Mouse (Mus musculus): ENCODE results near the gene Elf1. TPM values are rescaled to one million over a fixed set of nuclear protein-coding genes. Genes with fewer than 3 reads are reported as not detected.
"Not testable (repeated sequence)": the region's sequence is repeated elsewhere in the genome, so short reads cannot be mapped to it uniquely, and the experiment has no call there.

The Elf1 gene
- 22.7 and 25.3 TPM in 2 replicates for polyA plus RNA-seq (2014; fragmentation: Nextera tagmentation; extraction: Ambion mirVana)

DNA sequence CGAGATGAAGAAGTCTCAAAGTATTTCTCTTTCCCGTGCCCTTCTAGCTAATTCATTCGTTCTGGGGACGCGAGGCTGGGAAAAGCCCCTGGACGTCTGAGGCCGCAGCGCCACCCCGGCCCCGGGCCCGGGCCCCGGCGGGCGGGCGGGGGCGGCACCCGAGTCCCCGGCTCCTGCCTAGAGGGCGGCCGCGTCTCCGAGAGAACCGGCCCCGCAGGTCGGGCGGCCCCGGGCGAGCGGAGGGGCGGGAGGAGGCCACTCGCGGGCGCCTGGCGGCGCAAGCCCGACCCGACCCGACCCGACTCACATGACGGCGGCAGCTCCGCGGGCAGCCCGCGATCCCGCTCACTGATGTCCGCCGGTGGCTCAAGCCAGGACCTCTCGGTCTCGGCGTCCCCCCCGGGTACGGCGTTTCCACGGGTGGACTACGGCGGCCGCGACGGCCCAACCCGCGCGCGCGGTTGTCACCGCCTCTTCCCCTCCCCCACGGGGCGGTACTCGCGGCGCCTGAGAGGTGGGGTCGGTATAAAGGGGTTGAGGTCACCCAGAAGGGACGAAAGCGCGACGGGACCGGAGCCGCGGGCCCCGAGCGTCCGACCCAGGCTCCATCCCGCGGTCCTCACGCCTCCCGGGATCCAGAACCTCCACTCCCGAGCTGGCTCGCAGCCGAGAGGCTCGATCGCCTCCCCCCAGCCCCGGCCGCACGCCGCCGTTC is at the start of gene Elf1:
Gene Elf1 (plus strand): TSS at position 571 of the 715 bp plus-strand sequence.
- peak; percentile 91 for DNase-seq (ENCODE audit: low spot score)
- H3K27me3 ChIP-seq (replicated peaks; ENCODE audit: control insufficient read depth, insufficient read depth, low read length) = no peaks in the 10 kb centered on the region
- no peaks in the 10 kb centered on the region for H3K9me3 ChIP-seq (ENCODE audit: control insufficient read depth, low read length)
- peak within 1 kb of the TSS; percentile 92 for H3K4me3 ChIP-seq (ENCODE audit: low read depth, low read length)
- peaks cover 24% of the 10 kb centered on the region for H3K4me1 ChIP-seq (replicated peaks; ENCODE audit: control insufficient read depth, insufficient read depth, low read length)
- H3K9ac ChIP-seq (ENCODE audit: low read depth, low read length) = peak within 1 kb of the TSS; percentile 99
- under 1% methylated on average over 78 of the region's 96 CpGs for WGBS
- H3K36me3 ChIP-seq (ENCODE audit: control insufficient read depth, insufficient read depth, low read length) = peaks cover 5% of the 10 kb centered on the region
- H3K4me2 ChIP-seq = peak within 1 kb of the TSS; percentile 67
- peak within 1 kb of the TSS; percentile 100 for H3K27ac ChIP-seq (ENCODE audit: low read depth, low read length)
- peak; percentile 76 for ATAC-seq (replicated peaks; ENCODE audit: low FRiP score)

DNA sequence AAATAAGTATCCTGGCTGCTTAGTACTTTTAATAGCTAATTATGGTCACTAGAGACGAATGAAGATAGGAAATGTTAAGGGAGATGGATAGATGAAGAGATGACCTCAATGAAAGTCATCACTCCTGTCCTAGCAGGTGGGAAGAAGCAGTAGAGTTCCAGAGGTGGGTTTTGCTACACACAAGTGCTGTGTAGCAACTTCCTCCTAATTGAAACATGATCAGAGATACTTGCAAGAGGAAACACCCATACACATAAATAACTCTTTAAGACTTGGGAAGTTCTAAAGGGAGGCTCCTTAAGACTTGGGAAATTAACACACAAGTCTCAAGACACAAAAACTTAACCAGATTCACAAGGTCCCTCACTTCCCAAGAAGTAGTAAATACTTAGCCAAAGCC is 46.9 kb upstream of the Elf1 start:
- Histone ChIP-seq H3K27me3 (replicated peaks; ENCODE audit: control insufficient read depth, insufficient read depth, low read length) (no peaks in the 10 kb centered on the region), H3K4me2 (no peak overlapping the region), H3K9me3 (ENCODE audit: control insufficient read depth, low read length) (no peaks in the 10 kb centered on the region), H3K9ac (ENCODE audit: low read depth, low read length) (no peak overlapping the region), H3K4me1 (replicated peaks; ENCODE audit: control insufficient read depth, insufficient read depth, low read length) (no peaks in the 10 kb centered on the region), H3K27ac (ENCODE audit: low read depth, low read length) (no peak overlapping the region), H3K4me3 (ENCODE audit: low read depth, low read length) (no peak overlapping the region), H3K36me3 (ENCODE audit: control insufficient read depth, insufficient read depth, low read length) (peaks cover 3% of the 10 kb centered on the region; the same call in 1 of the 2 replicates)
- 81% methylated on average over 1 of the region's 1 CpGs for WGBS
- DNase-seq (ENCODE audit: low spot score) = no peak
- no peak for ATAC-seq (replicated peaks; ENCODE audit: low FRiP score)

DNA sequence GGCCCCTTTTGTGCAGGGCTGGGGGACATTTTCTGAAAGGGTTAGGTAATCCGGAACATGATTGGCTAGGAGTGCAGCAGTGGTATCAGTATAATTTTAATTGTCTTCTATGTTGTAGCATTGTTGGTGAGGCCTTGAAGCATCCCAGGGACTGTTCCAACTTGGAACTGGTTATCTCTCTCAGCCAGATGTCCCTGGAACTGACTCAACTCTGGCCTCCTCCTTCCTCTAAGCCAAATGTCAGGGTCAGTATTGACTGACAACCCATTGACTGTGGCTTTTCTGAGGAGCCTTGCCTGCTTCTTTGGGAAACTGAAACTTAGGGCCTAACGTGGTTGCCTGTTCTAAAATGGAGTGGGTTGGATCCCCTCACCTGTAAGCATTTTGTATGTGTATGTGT is 40.3 kb upstream of the Elf1 start:
- WGBS = 69% methylated on average over 2 of the region's 2 CpGs
- H3K27me3 ChIP-seq (replicated peaks; ENCODE audit: control insufficient read depth, insufficient read depth, low read length) = no peaks in the 10 kb centered on the region

DNA sequence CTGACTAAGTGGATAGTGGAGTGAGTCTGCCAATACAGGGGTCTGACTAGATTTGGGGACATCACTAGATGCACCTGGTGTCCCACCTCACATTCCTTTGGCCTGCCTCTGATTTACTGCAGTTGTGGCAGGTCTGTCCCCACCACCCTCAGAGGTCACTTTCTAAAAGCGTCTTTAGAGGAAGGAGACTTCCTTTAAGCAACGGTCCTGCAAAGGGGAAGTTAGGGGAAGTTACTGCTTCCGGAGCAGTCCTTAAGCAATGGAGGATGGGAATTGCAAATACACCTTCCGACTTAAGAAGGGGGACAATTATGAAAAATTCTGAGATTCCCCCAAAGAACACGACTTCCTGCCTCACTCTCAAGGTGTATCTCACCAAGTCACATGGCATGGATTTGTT is 39.6 kb upstream of the Elf1 start:
- ATAC-seq (replicated peaks; ENCODE audit: low FRiP score) (no peak), DNase-seq (ENCODE audit: low spot score) (no peak)
- no peaks in the 10 kb centered on the region for H3K27me3 ChIP-seq (replicated peaks; ENCODE audit: control insufficient read depth, insufficient read depth, low read length)
- 57% methylated on average over 5 of the region's 5 CpGs for WGBS
- H3K9me3 ChIP-seq (ENCODE audit: control insufficient read depth, low read length) = no peaks in the 10 kb centered on the region
- H3K4me1 ChIP-seq (replicated peaks; ENCODE audit: control insufficient read depth, insufficient read depth, low read length) = no peaks in the 10 kb centered on the region
- H3K4me2 ChIP-seq = no peak overlapping the region
- no peak overlapping the region for H3K9ac ChIP-seq (ENCODE audit: low read depth, low read length)
- H3K36me3 ChIP-seq (ENCODE audit: control insufficient read depth, insufficient read depth, low read length) = no peaks in the 10 kb centered on the region
- H3K27ac ChIP-seq (ENCODE audit: low read depth, low read length) = no peak overlapping the region
- H3K4me3 ChIP-seq (ENCODE audit: low read depth, low read length) = no peak overlapping the region

More for the DNA sequence above, 40.3 kb upstream of the Elf1 start:
- DNase-seq (ENCODE audit: low spot score) (no peak), ATAC-seq (replicated peaks; ENCODE audit: low FRiP score) (no peak)
- Histone ChIP-seq H3K9ac (ENCODE audit: low read depth, low read length) (no peak overlapping the region), H3K4me1 (replicated peaks; ENCODE audit: control insufficient read depth, insufficient read depth, low read length) (no peaks in the 10 kb centered on the region), H3K4me2 (no peak overlapping the region), H3K36me3 (ENCODE audit: control insufficient read depth, insufficient read depth, low read length) (no peaks in the 10 kb centered on the region), H3K4me3 (ENCODE audit: low read depth, low read length) (no peak overlapping the region), H3K9me3 (ENCODE audit: control insufficient read depth, low read length) (no peaks in the 10 kb centered on the region), H3K27ac (ENCODE audit: low read depth, low read length) (no peak overlapping the region)

DNA sequence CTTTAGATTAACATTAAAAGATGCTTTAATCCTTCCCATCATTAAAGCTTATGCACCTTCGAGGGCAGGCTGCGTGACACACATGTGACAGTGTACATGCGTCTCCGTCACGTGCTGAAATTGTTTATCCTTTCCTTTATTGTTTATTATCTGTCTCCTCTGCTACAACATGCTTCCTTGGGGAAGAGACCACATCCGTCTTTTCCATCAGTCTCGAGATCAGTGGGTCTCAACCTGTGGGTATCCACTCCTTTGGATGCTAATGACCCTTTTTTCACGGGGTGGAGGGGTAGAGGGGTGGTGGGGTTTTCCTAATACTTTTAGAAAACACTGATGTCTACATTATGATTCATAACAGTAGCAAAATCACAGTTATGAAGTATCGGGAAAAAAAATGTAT is 36.4 kb upstream of the Elf1 start:
- DNase-seq (ENCODE audit: low spot score) (no peak), ATAC-seq (replicated peaks; ENCODE audit: low FRiP score) (no peak)
- 84% methylated on average over 9 of the region's 9 CpGs for WGBS
- no peaks in the 10 kb centered on the region for H3K4me1 ChIP-seq (replicated peaks; ENCODE audit: control insufficient read depth, insufficient read depth, low read length)
- H3K9me3 ChIP-seq (ENCODE audit: control insufficient read depth, low read length) = no peaks in the 10 kb centered on the region
- no peak overlapping the region for H3K4me3 ChIP-seq (ENCODE audit: low read depth, low read length)
- H3K36me3 ChIP-seq (ENCODE audit: control insufficient read depth, insufficient read depth, low read length) = no peaks in the 10 kb centered on the region
- no peak overlapping the region for H3K4me2 ChIP-seq
- H3K27me3 ChIP-seq (replicated peaks; ENCODE audit: control insufficient read depth, insufficient read depth, low read length) = no peaks in the 10 kb centered on the region
- H3K27ac ChIP-seq (ENCODE audit: low read depth, low read length) = no peak overlapping the region
- H3K9ac ChIP-seq (ENCODE audit: low read depth, low read length) = no peak overlapping the region

DNA sequence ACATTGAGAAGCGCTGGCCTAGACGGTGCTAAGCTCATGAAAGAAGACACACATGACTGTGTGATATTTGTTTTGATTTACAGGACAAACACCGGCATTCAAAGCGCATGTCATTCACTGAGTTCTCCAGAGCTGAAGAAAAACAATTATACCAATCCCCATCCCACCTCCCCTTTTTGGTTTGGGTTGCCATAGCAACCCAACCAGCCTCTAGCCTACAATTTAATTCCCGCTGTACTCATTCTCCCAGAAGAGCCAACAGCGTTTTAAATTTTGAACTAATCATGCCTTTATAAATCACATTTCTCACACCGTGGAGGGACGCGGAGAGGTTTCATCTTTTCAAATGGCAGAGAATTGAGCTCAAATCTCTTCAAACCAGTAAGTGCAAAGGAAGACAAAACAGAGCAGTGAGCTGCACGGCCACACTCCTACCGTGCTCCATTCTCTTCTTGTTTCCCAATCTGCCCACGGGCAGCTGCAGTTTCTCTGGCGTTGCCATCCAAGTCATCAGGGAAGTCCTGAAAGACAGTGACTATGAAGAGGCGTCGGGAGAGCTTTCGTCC is 35.9 kb upstream of the Elf1 start:
- ATAC-seq (replicated peaks; ENCODE audit: low FRiP score) = no peak
- 73% methylated on average over 16 of the region's 16 CpGs for WGBS
- no peak overlapping the region for H3K4me3 ChIP-seq (ENCODE audit: low read depth, low read length)
- H3K4me2 ChIP-seq = no peak overlapping the region
- no peaks in the 10 kb centered on the region for H3K9me3 ChIP-seq (ENCODE audit: control insufficient read depth, low read length)
- no peaks in the 10 kb centered on the region for H3K36me3 ChIP-seq (ENCODE audit: control insufficient read depth, insufficient read depth, low read length)
- no peak for DNase-seq (ENCODE audit: low spot score)
- no peak overlapping the region for H3K9ac ChIP-seq (ENCODE audit: low read depth, low read length)
- no peak overlapping the region for H3K27ac ChIP-seq (ENCODE audit: low read depth, low read length)
- H3K27me3 ChIP-seq (replicated peaks; ENCODE audit: control insufficient read depth, insufficient read depth, low read length) = no peaks in the 10 kb centered on the region
- no peaks in the 10 kb centered on the region for H3K4me1 ChIP-seq (replicated peaks; ENCODE audit: control insufficient read depth, insufficient read depth, low read length)

DNA sequence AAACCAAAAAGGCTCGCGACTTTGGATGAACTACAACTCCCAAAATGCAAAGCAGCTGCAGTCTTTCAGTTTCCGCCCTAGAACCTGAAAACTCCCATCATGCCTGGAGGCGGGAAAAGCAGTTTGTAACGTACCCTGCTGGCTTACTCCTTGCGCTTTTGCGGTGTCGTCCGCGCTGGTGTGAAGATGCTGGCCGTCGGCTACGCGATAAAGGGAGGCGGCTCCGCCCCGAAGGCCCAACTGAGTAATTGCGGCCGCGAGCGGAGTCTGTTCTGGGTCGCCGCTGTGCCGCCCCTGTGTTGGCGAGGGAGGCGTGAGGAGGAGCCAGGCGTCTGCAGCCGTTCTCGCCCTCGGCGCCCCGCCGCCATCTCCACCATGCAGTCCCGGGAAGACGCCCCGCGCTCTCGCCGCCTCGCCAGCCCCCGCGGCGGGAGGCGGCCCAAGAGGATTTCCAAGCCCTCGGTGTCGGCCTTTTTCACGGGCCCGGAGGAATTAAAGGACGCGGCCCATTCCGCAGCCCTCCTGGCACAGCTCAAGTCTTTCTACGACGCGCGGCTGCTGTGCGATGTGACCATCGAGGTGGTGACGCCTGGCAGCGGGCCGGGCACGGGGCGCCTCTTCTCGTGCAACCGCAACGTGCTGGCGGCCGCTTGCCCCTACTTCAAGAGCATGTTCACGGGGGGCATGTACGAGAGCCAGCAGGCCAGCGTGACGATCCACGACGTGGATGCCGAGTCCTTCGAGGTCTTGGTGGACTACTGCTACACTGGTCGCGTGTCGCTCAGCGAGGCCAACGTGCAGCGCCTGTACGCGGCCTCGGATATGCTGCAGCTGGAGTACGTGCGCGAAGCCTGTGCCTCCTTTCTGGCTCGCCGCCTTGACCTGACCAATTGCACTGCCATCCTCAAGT is 29.1 kb upstream of the Elf1 start, which contains the start of gene Kbtbd6:
Gene Kbtbd6 (plus strand): TSS at position 155 of the 910 bp plus-strand sequence.
- not testable (repeated sequence) for H3K27me3 ChIP-seq (replicated peaks; ENCODE audit: control insufficient read depth, insufficient read depth, low read length); H3K4me1 ChIP-seq (replicated peaks; ENCODE audit: control insufficient read depth, insufficient read depth, low read length); H3K9me3 ChIP-seq (ENCODE audit: control insufficient read depth, low read length); H3K36me3 ChIP-seq (ENCODE audit: control insufficient read depth, insufficient read depth, low read length)
- ATAC-seq (replicated peaks; ENCODE audit: low FRiP score) (peak; percentile 92), DNase-seq (ENCODE audit: low spot score) (peak; percentile 85)
- H3K4me2 ChIP-seq = peak within 1 kb of the TSS; percentile 72
- H3K27ac ChIP-seq (ENCODE audit: low read depth, low read length) = peak within 1 kb of the TSS; percentile 83
- peak within 1 kb of the TSS; percentile 52 for H3K4me3 ChIP-seq (ENCODE audit: low read depth, low read length)
- WGBS = 12% methylated on average over 37 of the region's 89 CpGs
- peak within 1 kb of the TSS; percentile 66 for H3K9ac ChIP-seq (ENCODE audit: low read depth, low read length)

DNA sequence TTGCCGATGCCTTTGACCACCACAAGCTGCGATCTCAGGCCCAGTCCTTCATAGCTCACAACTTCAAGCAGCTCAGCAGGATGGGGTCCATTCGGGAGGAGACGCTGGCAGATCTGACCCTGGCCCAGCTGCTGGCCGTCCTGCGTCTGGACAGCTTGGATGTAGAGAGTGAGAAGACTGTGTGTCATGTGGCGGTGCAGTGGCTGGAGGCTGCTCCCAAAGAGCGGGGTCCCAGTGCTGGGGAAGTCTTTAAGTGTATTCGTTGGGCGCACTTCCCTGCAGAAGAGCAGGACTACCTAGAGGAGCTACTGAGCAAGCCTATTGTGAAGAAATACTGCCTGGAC is 28.4 kb upstream of the Elf1 start:
- WGBS = 90% methylated on average over 5 of the region's 10 CpGs
- H3K9me3 ChIP-seq (ENCODE audit: control insufficient read depth, low read length); H3K4me3 ChIP-seq (ENCODE audit: low read depth, low read length); H3K9ac ChIP-seq (ENCODE audit: low read depth, low read length); H3K27ac ChIP-seq (ENCODE audit: low read depth, low read length); DNase-seq (ENCODE audit: low spot score); H3K36me3 ChIP-seq (ENCODE audit: control insufficient read depth, insufficient read depth, low read length); H3K4me2 ChIP-seq; H3K27me3 ChIP-seq (replicated peaks; ENCODE audit: control insufficient read depth, insufficient read depth, low read length); H3K4me1 ChIP-seq (replicated peaks; ENCODE audit: control insufficient read depth, insufficient read depth, low read length); ATAC-seq (replicated peaks; ENCODE audit: low FRiP score): not testable (repeated sequence)
